Mouse (Mus musculus): ENCODE measurements around the gene Arhgap44. TPM values are rescaled to one million over a fixed set of nuclear protein-coding genes. Genes with fewer than 3 reads are reported as not detected.

Arhgap44 gene
- polyA plus RNA-seq, 1 experiment from 2014 or later = 2.8 TPM

- 92% methylated on average over 1 of the region's 1 CpGs for WGBS
- no peaks in the 10 kb centered on the region for H3K36me3 ChIP-seq
- H3K27me3 ChIP-seq (ENCODE audit: low read depth, poor library complexity, severe bottlenecking) = no peaks in the 10 kb centered on the region
- no peaks in the 10 kb centered on the region for H3K9me3 ChIP-seq (replicated peaks)
- H3K4me1 ChIP-seq = no peaks in the 10 kb centered on the region
- H3K4me3 ChIP-seq = no peak overlapping the region
- no peak for DNase-seq (ENCODE audit: low spot score)
- no peak overlapping the region for H3K27ac ChIP-seq
Observed at GRCm38 (mm10) chr11:65016754-65017153, 146.0 kb downstream of the Arhgap44 start.

- H3K4me3 ChIP-seq = no peak overlapping the region
- H3K36me3 ChIP-seq = no peaks in the 10 kb centered on the region
- 69% methylated on average over 6 of the region's 6 CpGs for WGBS
- no peak overlapping the region for H3K27ac ChIP-seq
- no peaks in the 10 kb centered on the region for H3K4me1 ChIP-seq
- H3K27me3 ChIP-seq (ENCODE audit: low read depth, poor library complexity, severe bottlenecking) = no peaks in the 10 kb centered on the region
- no peaks in the 10 kb centered on the region for H3K9me3 ChIP-seq (replicated peaks)
- no peak for DNase-seq (ENCODE audit: low spot score)
Observed at GRCm38 (mm10) chr11:65013906-65014305, 148.9 kb downstream of the Arhgap44 start.

GRCm38 (mm10) chr11:65006047-65006446 lies 156.7 kb downstream of the Arhgap44 start:
- Histone ChIP-seq H3K36me3 (peaks cover 39% of the 10 kb centered on the region), H3K27ac (no peak overlapping the region), H3K4me1 (no peaks in the 10 kb centered on the region; the same call in 1 of the 2 replicates), H3K27me3 (ENCODE audit: low read depth, poor library complexity, severe bottlenecking) (no peaks in the 10 kb centered on the region), H3K9me3 (replicated peaks) (no peaks in the 10 kb centered on the region), H3K4me3 (no peak overlapping the region)
- WGBS = 92% methylated on average over 4 of the region's 4 CpGs
- DNase-seq (ENCODE audit: low spot score) = no peak

DNA sequence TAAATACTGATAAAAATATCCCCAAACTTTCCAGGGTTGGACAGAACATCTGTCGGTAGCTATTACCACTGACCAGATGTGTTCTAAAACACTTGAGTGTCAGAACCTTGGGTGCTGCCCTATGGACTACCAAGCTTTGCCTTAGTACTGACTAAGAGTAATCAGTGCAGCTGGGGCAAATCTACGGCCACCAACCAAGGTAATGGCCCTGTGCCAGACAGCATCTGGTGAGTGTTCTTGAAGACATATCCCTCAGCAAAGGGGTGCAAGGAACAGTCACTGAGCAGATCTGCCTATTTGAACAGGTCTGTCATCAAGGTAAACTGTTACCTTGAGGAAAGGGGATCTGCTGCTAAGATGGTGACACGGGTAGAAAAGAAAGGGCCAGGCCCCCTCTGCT lies 157.9 kb downstream of the Arhgap44 start:
- Histone ChIP-seq H3K4me1 (no peaks in the 10 kb centered on the region; the same call in 1 of the 2 replicates), H3K36me3 (peaks cover 51% of the 10 kb centered on the region), H3K4me3 (no peak overlapping the region), H3K27ac (no peak overlapping the region), H3K27me3 (ENCODE audit: low read depth, poor library complexity, severe bottlenecking) (no peaks in the 10 kb centered on the region), H3K9me3 (replicated peaks) (no peaks in the 10 kb centered on the region)
- 92% methylated on average over 3 of the region's 3 CpGs for WGBS
- DNase-seq (ENCODE audit: low spot score) = no peak

- no peak for DNase-seq (ENCODE audit: low spot score)
- Histone ChIP-seq H3K4me3 (no peak overlapping the region), H3K36me3 (peaks cover 63% of the 10 kb centered on the region), H3K27me3 (ENCODE audit: low read depth, poor library complexity, severe bottlenecking) (no peaks in the 10 kb centered on the region), H3K27ac (no peak overlapping the region), H3K4me1 (no peaks in the 10 kb centered on the region; the same call in 1 of the 2 replicates), H3K9me3 (replicated peaks) (no peaks in the 10 kb centered on the region)
- WGBS = 36% methylated on average over 5 of the region's 5 CpGs
Observed at GRCm38 (mm10) chr11:65003611-65004010, 159.2 kb downstream of the Arhgap44 start.

DNA sequence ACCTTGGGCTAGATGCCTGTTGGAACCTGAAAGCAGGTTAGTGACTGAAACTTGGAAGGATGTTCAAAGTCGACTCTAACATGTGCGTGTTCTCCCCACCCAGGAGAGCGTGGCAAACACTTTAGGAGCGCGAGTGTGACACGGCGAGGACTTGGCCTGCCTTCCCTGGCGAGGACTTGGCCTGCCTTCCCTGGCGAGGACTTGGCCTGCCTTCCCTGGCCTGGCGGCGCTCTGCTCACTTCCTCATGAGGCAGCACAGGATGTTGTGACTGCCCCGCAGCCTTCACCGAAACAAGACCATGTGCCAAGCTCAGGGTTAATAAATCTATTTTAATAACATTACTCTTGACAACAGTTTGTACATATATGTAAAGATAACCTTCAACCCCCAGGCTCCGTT lies 161.0 kb downstream of the Arhgap44 start:
- no peaks in the 10 kb centered on the region; the same call in 1 of the 2 replicates for H3K4me1 ChIP-seq
- no peaks in the 10 kb centered on the region for H3K9me3 ChIP-seq (replicated peaks)
- H3K27ac ChIP-seq = no peak overlapping the region
- H3K27me3 ChIP-seq (ENCODE audit: low read depth, poor library complexity, severe bottlenecking) = no peaks in the 10 kb centered on the region
- DNase-seq (ENCODE audit: low spot score) = no peak
- H3K36me3 ChIP-seq = peaks cover 82% of the 10 kb centered on the region
- 94% methylated on average over 14 of the region's 14 CpGs for WGBS
- no peak overlapping the region for H3K4me3 ChIP-seq

GRCm38 (mm10) chr11:64999685-65000084 lies 163.1 kb downstream of the Arhgap44 start:
- Histone ChIP-seq H3K36me3 (peaks cover 92% of the 10 kb centered on the region), H3K4me3 (no peak overlapping the region), H3K27ac (no peak overlapping the region), H3K4me1 (no peaks in the 10 kb centered on the region; the same call in 1 of the 2 replicates), H3K9me3 (replicated peaks) (no peaks in the 10 kb centered on the region), H3K27me3 (ENCODE audit: low read depth, poor library complexity, severe bottlenecking) (no peaks in the 10 kb centered on the region)
- no peak for DNase-seq (ENCODE audit: low spot score)
- WGBS = 90% methylated on average over 5 of the region's 5 CpGs

GRCm38 (mm10) chr11:64998439-64998838 lies 164.3 kb downstream of the Arhgap44 start:
- H3K4me1 ChIP-seq = no peaks in the 10 kb centered on the region; the same call in 1 of the 2 replicates
- no peak overlapping the region for H3K27ac ChIP-seq
- no peak overlapping the region for H3K4me3 ChIP-seq
- DNase-seq (ENCODE audit: low spot score) = no peak
- H3K27me3 ChIP-seq (ENCODE audit: low read depth, poor library complexity, severe bottlenecking) = no peaks in the 10 kb centered on the region
- 85% methylated on average over 3 of the region's 3 CpGs for WGBS
- no peaks in the 10 kb centered on the region for H3K9me3 ChIP-seq (replicated peaks)
- peaks cover 93% of the 10 kb centered on the region for H3K36me3 ChIP-seq

DNA sequence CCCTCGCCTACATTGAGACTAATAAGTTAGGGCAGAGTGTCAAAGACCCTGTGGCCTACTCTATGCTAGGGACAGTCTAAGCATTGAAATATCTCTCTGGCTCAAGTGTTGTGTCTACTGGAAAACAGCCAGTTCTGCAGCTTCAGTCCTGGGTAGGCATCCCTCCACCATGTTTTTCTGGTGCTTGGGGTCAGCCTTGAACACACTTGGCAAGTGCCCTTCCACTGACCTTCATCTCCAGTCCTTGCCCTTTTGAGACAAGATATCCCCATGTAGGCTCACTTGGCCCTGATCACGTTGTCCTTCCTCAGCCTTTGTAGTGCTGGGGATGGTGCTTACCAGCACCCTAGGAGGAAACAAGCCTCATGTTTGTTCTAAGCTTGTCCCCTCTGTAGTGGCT lies 174.2 kb downstream of the Arhgap44 start:
- 92% methylated on average over 2 of the region's 2 CpGs for WGBS
- peaks cover 99% of the 10 kb centered on the region for H3K36me3 ChIP-seq
- H3K4me3 ChIP-seq = no peak overlapping the region
- H3K9me3 ChIP-seq (replicated peaks) = no peaks in the 10 kb centered on the region
- H3K4me1 ChIP-seq = no peaks in the 10 kb centered on the region
- H3K27me3 ChIP-seq (ENCODE audit: low read depth, poor library complexity, severe bottlenecking) = no peaks in the 10 kb centered on the region
- no peak for DNase-seq (ENCODE audit: low spot score)
- no peak overlapping the region for H3K27ac ChIP-seq

DNA sequence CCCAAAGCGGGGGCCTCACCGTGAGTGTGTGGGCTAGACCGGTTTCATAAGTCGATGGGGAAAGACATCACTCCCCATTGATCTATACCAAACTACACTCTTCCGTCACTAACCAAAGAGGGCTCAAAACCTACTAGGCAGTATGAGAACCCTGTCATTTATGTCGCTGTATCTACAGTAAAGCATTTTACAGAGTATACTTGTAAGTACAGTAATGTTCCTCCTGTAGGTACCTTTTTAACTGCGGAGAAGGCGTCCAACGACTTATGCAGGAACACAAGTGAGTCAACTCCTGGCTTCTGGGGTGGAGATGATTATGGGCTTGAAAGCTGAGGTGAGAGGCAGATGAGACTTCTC lies 183.3 kb downstream of the Arhgap44 start:
- Histone ChIP-seq H3K27ac (peak overlapping the region; percentile 73), H3K27me3 (ENCODE audit: low read depth, poor library complexity, severe bottlenecking) (no peaks in the 10 kb centered on the region), H3K4me1 (peaks cover 19% of the 10 kb centered on the region), H3K36me3 (peaks cover 39% of the 10 kb centered on the region), H3K9me3 (replicated peaks) (no peaks in the 10 kb centered on the region), H3K4me3 (peak overlapping the region; percentile 77)
- no peak for DNase-seq (ENCODE audit: low spot score)
- 11% methylated on average over 9 of the region's 9 CpGs for WGBS

- no peaks in the 10 kb centered on the region for H3K9me3 ChIP-seq (replicated peaks)
- peak within 1 kb of the TSS; percentile 73 for H3K27ac ChIP-seq
- peaks cover 33% of the 10 kb centered on the region for H3K36me3 ChIP-seq
- H3K4me1 ChIP-seq = peaks cover 19% of the 10 kb centered on the region
- DNase-seq (ENCODE audit: low spot score) = peak; percentile 97
- WGBS = under 1% methylated on average over 65 of the region's 65 CpGs
- peak within 1 kb of the TSS; percentile 77 for H3K4me3 ChIP-seq
- H3K27me3 ChIP-seq (ENCODE audit: low read depth, poor library complexity, severe bottlenecking) = no peaks in the 10 kb centered on the region
Observed at GRCm38 (mm10) chr11:64978720-64979488, 183.9 kb downstream of the Arhgap44 start, which contains the start of gene Elac2. TSS of gene Elac2 (plus strand) at chr11:64979038.

- H3K27me3 ChIP-seq (ENCODE audit: low read depth, poor library complexity, severe bottlenecking) = peaks cover 23% of the 10 kb centered on the region; the same call in 1 of the 2 replicates
- H3K4me3 ChIP-seq = no peak overlapping the region
- WGBS = 79% methylated on average over 2 of the region's 2 CpGs
- peaks cover 28% of the 10 kb centered on the region for H3K4me1 ChIP-seq
- H3K27ac ChIP-seq = no peak overlapping the region
- DNase-seq (ENCODE audit: low spot score) = no peak
- H3K36me3 ChIP-seq = no peaks in the 10 kb centered on the region
- no peaks in the 10 kb centered on the region for H3K9me3 ChIP-seq (replicated peaks)
Observed at GRCm38 (mm10) chr11:64972418-64972817, 190.3 kb downstream of the Arhgap44 start.

- WGBS = 77% methylated on average over 3 of the region's 3 CpGs
- Histone ChIP-seq H3K4me1 (peaks cover 33% of the 10 kb centered on the region), H3K27ac (no peak overlapping the region), H3K4me3 (no peak overlapping the region), H3K27me3 (ENCODE audit: low read depth, poor library complexity, severe bottlenecking) (peaks cover 32% of the 10 kb centered on the region), H3K9me3 (replicated peaks) (no peaks in the 10 kb centered on the region), H3K36me3 (no peaks in the 10 kb centered on the region)
- no peak for DNase-seq (ENCODE audit: low spot score)
Observed at GRCm38 (mm10) chr11:64971471-64971988, 191.2 kb downstream of the Arhgap44 start.

All from limb, embryonic 10.5 days (tissue).